Mouse (Mus musculus) cortical plate, adult 2 months (tissue): ENCODE measurements around the gene 1110032A03Rik.

Experiments
- CTCF ChIP-seq: fragments of 200-500 bp; IDR thresholded peaks from 2 replicates; pipeline ENCODE4 v1.5.1; 2011; ENCODE audit warnings: mild to moderate bottlenecking, control low read depth, low read length; ENCODE audit not compliant: insufficient read depth; ENCODE audit errors: extremely low read depth
- POLR2A ChIP-seq: fragments of 200-500 bp; IDR thresholded peaks from 2 replicates; pipeline ENCODE4 v1.6.1; 2011; ENCODE audit warnings: mild to moderate bottlenecking, low read length, control low read depth; ENCODE audit not compliant: insufficient read depth; ENCODE audit errors: extremely low read depth

GRCm38 (mm10) chr9:50818050-50818449 lies 42.7 kb upstream of the 1110032A03Rik start:
- TF ChIP-seq CTCF (no peak), POLR2A (no peak)
